Mouse (Mus musculus) midbrain, embryonic 12.5 days (tissue): Measurements from ENCODE around the gene 1700022I11Rik. TPM values are rescaled to one million over a fixed set of nuclear protein-coding genes. Genes with fewer than 3 reads are reported as not detected.

Experiments
- ATAC-seq: fragments of 200-750 bp; cut with Nextera tagmentation; 2 replicates; pipeline ENCODE4 v1.8.0; 2017; ENCODE audit warnings: low read depth, moderate TSS enrichment, moderate library complexity; ENCODE audit not compliant: low FRiP score
- H3K27ac ChIP-seq: fragments of 300-500 bp; sonication (generic); replicated peaks from 2 replicates; pipeline ENCODE4 v1.5.1; 2016; ENCODE audit warnings: mild to moderate bottlenecking
- H3K27me3 ChIP-seq: fragments of 300-500 bp; sonication (generic); 2 replicates; pipeline ENCODE4 v1.6.1; 2016; ENCODE audit warnings: mild to moderate bottlenecking
- H3K36me3 ChIP-seq: fragments of 300-500 bp; sonication (generic); 2 replicates; pipeline ENCODE4 v1.6.1; 2016
- H3K4me1 ChIP-seq: fragments of 300-500 bp; sonication (generic); 2 replicates; pipeline ENCODE4 v1.6.1; 2016
- H3K4me2 ChIP-seq: fragments of 300-500 bp; sonication (generic); replicated peaks from 2 replicates; pipeline ENCODE4 v1.6.1; 2016; ENCODE audit warnings: mild to moderate bottlenecking, moderate library complexity
- H3K4me3 ChIP-seq: fragments of 300-500 bp; sonication (generic); 2 replicates; pipeline ENCODE4 v1.5.1; 2016; ENCODE audit warnings: mild to moderate bottlenecking
- H3K9ac ChIP-seq: fragments of 300-500 bp; sonication (generic); replicated peaks from 2 replicates; pipeline ENCODE4 v1.6.1; 2016; ENCODE audit warnings: mild to moderate bottlenecking, moderate library complexity
- H3K9me3 ChIP-seq: fragments of 300-500 bp; sonication (generic); 2 replicates; pipeline ENCODE4 v1.6.1; 2016; ENCODE audit warnings: mild to moderate bottlenecking
- WGBS: fragments of 180-500 bp; shearing (Covaris S2); methylation state at CpG from one replicate; pipeline ENCODE4 v1.1.7; 2016; 5-methylcytosine and 5-hydroxymethylcytosine counted together
- polyA plus RNA-seq: library from polyadenylated mRNA; unstranded; fragments of >200 nt; fragmentation: Nextera tagmentation; extraction: Ambion mirVana; gene quantifications from 2 replicates; pipeline ENCODE4 v1.2.1, GENCODE M21; 2016

The 1700022I11Rik gene
- 0.24 and 0.55 TPM in 2 replicates for polyA plus RNA-seq

DNA sequence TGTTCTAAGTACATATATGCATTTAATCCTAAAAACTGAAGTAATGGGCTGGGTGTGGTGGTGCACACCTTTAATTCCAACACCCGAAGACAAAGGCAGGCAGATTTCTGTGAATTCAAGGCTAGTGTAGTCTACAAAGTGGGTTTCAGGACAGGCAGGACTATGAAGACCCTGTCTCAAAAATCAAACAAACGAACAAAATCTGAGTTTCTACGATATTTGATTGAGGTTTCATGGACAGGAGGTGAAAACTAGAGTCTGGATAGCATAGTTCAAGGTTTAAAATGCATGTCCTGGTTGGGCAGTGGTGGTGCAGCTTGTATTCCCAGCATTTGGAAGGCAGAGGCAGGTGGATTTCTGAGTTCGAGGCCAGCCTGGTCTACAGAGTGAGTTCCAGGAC, at the start of gene 1700022I11Rik:
TSS of gene 1700022I11Rik (plus strand) at position 301 of the 400 bp plus-strand sequence.
- Histone ChIP-seq H3K9me3 (no peaks in the 10 kb centered on the region), H3K27ac (no peak within 1 kb of the TSS), H3K9ac (no peak within 1 kb of the TSS), H3K27me3 (no peaks in the 10 kb centered on the region; the same call in 1 of the 2 replicates), H3K36me3 (no peaks in the 10 kb centered on the region), H3K4me3 (no peak within 1 kb of the TSS), H3K4me2 (no peak within 1 kb of the TSS), H3K4me1 (peaks cover 5% of the 10 kb centered on the region)
- 90% methylated on average over 4 of the region's 4 CpGs for WGBS
- ATAC-seq = no peak

- Histone ChIP-seq H3K4me1 (peaks cover 11% of the 10 kb centered on the region; the same call in 1 of the 2 replicates), H3K36me3 (no peaks in the 10 kb centered on the region), H3K27me3 (peaks cover 54% of the 10 kb centered on the region), H3K9me3 (no peaks in the 10 kb centered on the region), H3K9ac (no peak overlapping the region), H3K27ac (no peak overlapping the region), H3K4me3 (no peak overlapping the region), H3K4me2 (no peak overlapping the region)
- 88% methylated on average over 9 of the region's 9 CpGs for WGBS
- no peak for ATAC-seq
These were observed 48.7 kb upstream of the 1700022I11Rik start for GRCm38 (mm10) chr4:42920726-42921125.

GRCm38 (mm10) chr4:42921536-42921935, 47.9 kb upstream of the 1700022I11Rik start:
- H3K4me1 ChIP-seq = peaks cover 11% of the 10 kb centered on the region; the same call in 1 of the 2 replicates
- no peaks in the 10 kb centered on the region for H3K36me3 ChIP-seq
- no peak overlapping the region for H3K9ac ChIP-seq
- no peak overlapping the region for H3K4me2 ChIP-seq
- no peaks in the 10 kb centered on the region for H3K9me3 ChIP-seq
- H3K27ac ChIP-seq = no peak overlapping the region
- H3K4me3 ChIP-seq = no peak overlapping the region
- ATAC-seq = no peak
- 82% methylated on average over 2 of the region's 2 CpGs for WGBS
- H3K27me3 ChIP-seq = peaks cover 47% of the 10 kb centered on the region

DNA sequence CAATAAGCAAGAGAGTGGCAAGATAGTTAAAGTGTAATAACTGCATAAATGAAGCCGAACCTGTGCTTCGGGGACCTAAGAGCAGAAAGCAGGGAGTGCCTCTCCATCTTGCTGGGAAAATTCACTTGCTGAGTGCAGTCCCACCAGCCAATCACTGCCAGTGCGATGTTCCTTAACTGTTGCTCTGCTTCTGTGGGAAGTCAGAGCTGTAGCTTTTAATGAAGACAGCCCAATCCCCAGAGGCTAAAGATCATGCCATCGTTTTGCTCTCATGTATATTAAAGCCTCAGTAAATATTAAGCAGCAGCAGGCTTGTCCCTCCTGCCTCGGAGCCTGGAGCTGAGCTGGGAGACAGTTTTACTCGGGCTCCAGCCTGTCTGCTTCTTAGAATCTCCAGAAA, 47.3 kb upstream of the 1700022I11Rik start:
- WGBS = 68% methylated on average over 6 of the region's 6 CpGs
- no peaks in the 10 kb centered on the region for H3K36me3 ChIP-seq
- H3K4me2 ChIP-seq = no peak overlapping the region
- no peak overlapping the region for H3K27ac ChIP-seq
- ATAC-seq = no peak
- H3K9me3 ChIP-seq = no peaks in the 10 kb centered on the region
- no peak overlapping the region for H3K4me3 ChIP-seq
- peaks cover 46% of the 10 kb centered on the region for H3K27me3 ChIP-seq
- H3K9ac ChIP-seq = no peak overlapping the region
- peaks cover 11% of the 10 kb centered on the region; the same call in 1 of the 2 replicates for H3K4me1 ChIP-seq

DNA sequence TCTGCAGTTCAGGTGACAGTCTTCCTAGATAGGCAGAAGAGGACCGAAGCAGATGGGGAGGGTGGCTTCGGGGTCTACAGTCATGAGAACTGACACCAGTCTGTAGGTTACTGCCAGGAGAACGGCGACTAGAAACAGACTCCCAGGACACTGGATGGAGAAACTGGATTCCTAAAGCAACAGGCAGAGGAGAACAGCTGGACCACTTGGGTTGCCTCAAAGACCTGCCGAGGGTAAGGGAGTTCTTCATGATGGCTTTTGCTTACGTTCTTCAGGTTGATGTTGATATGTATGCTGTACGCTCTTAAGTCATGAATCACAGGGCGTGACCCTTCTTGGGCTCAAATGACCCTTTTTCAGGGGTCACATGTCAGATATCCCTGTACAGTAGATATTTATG, 46.9 kb upstream of the 1700022I11Rik start:
- 88% methylated on average over 8 of the region's 8 CpGs for WGBS
- H3K9me3 ChIP-seq = no peaks in the 10 kb centered on the region
- no peak overlapping the region for H3K4me3 ChIP-seq
- H3K27me3 ChIP-seq = peaks cover 42% of the 10 kb centered on the region
- ATAC-seq = no peak
- H3K4me2 ChIP-seq = no peak overlapping the region
- no peak overlapping the region for H3K27ac ChIP-seq
- H3K9ac ChIP-seq = no peak overlapping the region
- no peaks in the 10 kb centered on the region for H3K36me3 ChIP-seq
- peaks cover 8% of the 10 kb centered on the region; the same call in 1 of the 2 replicates for H3K4me1 ChIP-seq

GRCm38 (mm10) chr4:42924095-42924710, 45.2 kb upstream of the 1700022I11Rik start:
- Histone ChIP-seq H3K27me3 (peaks cover 25% of the 10 kb centered on the region; the same call in 1 of the 2 replicates), H3K36me3 (no peaks in the 10 kb centered on the region), H3K9ac (no peak overlapping the region), H3K9me3 (no peaks in the 10 kb centered on the region), H3K4me3 (no peak overlapping the region), H3K27ac (no peak overlapping the region), H3K4me1 (peaks cover 7% of the 10 kb centered on the region; the same call in 1 of the 2 replicates), H3K4me2 (no peak overlapping the region)
- 75% methylated on average over 13 of the region's 13 CpGs for WGBS
- no peak for ATAC-seq

DNA sequence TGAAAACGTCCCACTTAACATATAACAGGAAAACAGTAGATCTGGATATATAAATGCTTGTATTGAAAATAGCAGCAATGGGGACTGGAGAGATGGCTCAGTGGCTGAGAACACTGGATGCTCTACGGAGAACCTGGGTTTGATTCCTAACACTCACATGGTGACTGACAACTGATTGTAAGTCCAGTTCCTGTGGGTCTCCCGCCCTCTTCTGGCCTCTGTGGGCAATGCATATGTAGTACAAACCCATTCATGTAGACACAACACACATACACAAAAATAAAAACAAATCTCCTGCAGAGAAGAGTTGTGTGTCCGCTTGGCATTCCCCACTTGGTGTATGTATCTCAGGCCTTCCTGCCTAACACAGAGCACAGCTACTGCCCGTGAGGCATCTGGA, 41.2 kb upstream of the 1700022I11Rik start:
- H3K4me3 ChIP-seq = no peak overlapping the region
- no peak for ATAC-seq
- no peaks in the 10 kb centered on the region for H3K9me3 ChIP-seq
- H3K27ac ChIP-seq = no peak overlapping the region
- no peak overlapping the region for H3K9ac ChIP-seq
- WGBS = 79% methylated on average over 5 of the region's 5 CpGs
- no peak overlapping the region for H3K4me2 ChIP-seq
- 0 out of 2 replicates have a peak, but pooled peaks cover 6% of the 10 kb centered on the region for H3K4me1 ChIP-seq
- H3K36me3 ChIP-seq = no peaks in the 10 kb centered on the region
- peaks cover 26% of the 10 kb centered on the region for H3K27me3 ChIP-seq

DNA sequence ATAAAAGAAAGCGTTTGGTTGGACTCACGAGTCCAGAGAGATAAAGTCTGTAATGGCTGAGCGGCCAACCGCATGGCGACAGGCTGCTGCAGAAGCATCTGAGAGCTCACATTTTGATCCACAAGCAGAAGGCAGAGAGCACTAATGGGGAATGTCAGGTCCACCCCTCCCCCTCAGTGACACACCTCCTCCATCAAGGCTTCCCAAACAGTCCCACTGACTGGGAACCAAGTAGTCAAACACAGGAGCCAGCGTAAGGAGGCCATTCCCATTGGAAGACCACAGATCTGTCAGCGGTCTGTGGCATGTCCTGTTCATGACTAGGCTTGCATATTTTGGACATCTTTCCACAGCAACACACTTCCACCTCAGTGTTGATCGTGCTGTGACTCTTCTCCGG, 40.5 kb upstream of the 1700022I11Rik start:
- H3K27ac ChIP-seq = no peak overlapping the region
- H3K36me3 ChIP-seq = no peaks in the 10 kb centered on the region
- H3K4me1 ChIP-seq = peaks cover 12% of the 10 kb centered on the region
- H3K4me3 ChIP-seq = no peak overlapping the region
- no peaks in the 10 kb centered on the region for H3K9me3 ChIP-seq
- H3K4me2 ChIP-seq = no peak overlapping the region
- 92% methylated on average over 9 of the region's 9 CpGs for WGBS
- H3K9ac ChIP-seq = no peak overlapping the region
- peaks cover 28% of the 10 kb centered on the region for H3K27me3 ChIP-seq
- ATAC-seq = no peak

GRCm38 (mm10) chr4:42932229-42932969, 37.0 kb upstream of the 1700022I11Rik start:
- H3K4me2 ChIP-seq = no peak overlapping the region
- H3K4me3 ChIP-seq = no peak overlapping the region
- no peak overlapping the region for H3K9ac ChIP-seq
- H3K36me3 ChIP-seq = no peaks in the 10 kb centered on the region
- H3K27ac ChIP-seq = no peak overlapping the region
- H3K4me1 ChIP-seq = peaks cover 6% of the 10 kb centered on the region
- no peaks in the 10 kb centered on the region for H3K9me3 ChIP-seq
- peaks cover 37% of the 10 kb centered on the region for H3K27me3 ChIP-seq
- ATAC-seq = no peak
- 66% methylated on average over 8 of the region's 8 CpGs for WGBS

DNA sequence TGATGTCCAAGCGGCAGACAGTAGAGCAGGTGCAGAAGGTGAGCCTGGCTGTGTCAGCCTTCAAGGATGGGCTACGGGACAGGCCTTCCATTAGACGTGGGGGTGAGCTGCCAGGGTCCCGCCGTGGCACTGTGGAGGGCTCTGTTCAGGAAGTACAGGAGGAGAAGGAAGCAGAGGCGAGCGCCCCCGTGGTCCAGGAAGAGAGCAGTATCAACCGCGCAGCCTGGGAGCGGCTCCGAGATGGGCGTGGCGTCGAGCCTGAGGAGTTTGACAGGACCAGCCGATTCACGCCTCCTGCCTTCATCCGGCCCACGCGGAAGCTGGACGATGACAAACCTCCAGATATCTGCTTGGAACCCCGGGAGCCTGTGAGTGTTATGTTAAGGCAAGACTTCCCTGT, 35.8 kb upstream of the 1700022I11Rik start:
- H3K9ac ChIP-seq = no peak overlapping the region
- ATAC-seq = no peak
- peaks cover 6% of the 10 kb centered on the region for H3K4me1 ChIP-seq
- H3K27me3 ChIP-seq = peaks cover 48% of the 10 kb centered on the region
- peak overlapping the region; percentile 36 for H3K4me2 ChIP-seq
- 13% methylated on average over 22 of the region's 22 CpGs for WGBS
- H3K27ac ChIP-seq = no peak overlapping the region
- H3K9me3 ChIP-seq = no peaks in the 10 kb centered on the region
- H3K4me3 ChIP-seq = no peak overlapping the region
- no peaks in the 10 kb centered on the region for H3K36me3 ChIP-seq

- 73% methylated on average over 7 of the region's 7 CpGs for WGBS
- ATAC-seq = no peak
- H3K4me2 ChIP-seq = no peak overlapping the region
- H3K27me3 ChIP-seq = peaks cover 27% of the 10 kb centered on the region
- H3K27ac ChIP-seq = no peak overlapping the region
- H3K9ac ChIP-seq = no peak overlapping the region
- no peak overlapping the region for H3K4me3 ChIP-seq
- H3K9me3 ChIP-seq = no peaks in the 10 kb centered on the region
- no peaks in the 10 kb centered on the region for H3K36me3 ChIP-seq
- peaks cover 6% of the 10 kb centered on the region for H3K4me1 ChIP-seq
These were observed 28.0 kb upstream of the 1700022I11Rik start for GRCm38 (mm10) chr4:42941396-42941795.

- Histone ChIP-seq H3K27ac (no peak overlapping the region), H3K4me1 (peaks cover 22% of the 10 kb centered on the region), H3K4me3 (no peak overlapping the region), H3K36me3 (no peaks in the 10 kb centered on the region), H3K9me3 (no peaks in the 10 kb centered on the region), H3K9ac (no peak overlapping the region), H3K4me2 (no peak overlapping the region), H3K27me3 (peaks cover 18% of the 10 kb centered on the region)
- 91% methylated on average over 5 of the region's 5 CpGs for WGBS
- no peak for ATAC-seq
These were observed 26.1 kb upstream of the 1700022I11Rik start for GRCm38 (mm10) chr4:42943341-42943740.
